Mouse (Mus musculus): Measurements from ENCODE around the gene Syce1.

DNA sequence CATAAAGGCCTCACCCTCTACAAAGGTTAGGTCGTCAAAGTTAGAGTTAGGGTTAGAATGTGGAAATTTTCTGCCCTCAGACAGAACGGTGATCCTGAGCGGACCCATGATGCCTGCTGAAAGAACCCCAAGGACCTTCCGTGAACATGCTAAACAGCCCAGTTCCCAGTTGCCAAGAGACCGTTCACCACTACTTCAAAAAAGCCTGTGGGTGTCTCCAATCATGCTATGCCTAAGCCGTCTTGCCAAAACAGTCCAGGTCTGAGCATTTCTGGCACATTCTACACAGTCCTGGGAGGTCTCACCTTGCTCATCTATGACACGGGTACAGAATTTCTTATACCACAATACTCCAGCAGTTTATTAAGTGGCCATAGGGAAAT lies 392 bp upstream of the Syce1 start:
- TF ChIP-seq CTCF (IDR thresholded peaks at IDR 0.05; ENCODE audit: control insufficient read depth, insufficient read depth, low read length) (no peak), POLR2A (IDR thresholded peaks at IDR 0.05; ENCODE audit: borderline replicate concordance, control insufficient read depth, low read depth, low read length) (no peak)
